Mouse (Mus musculus): ENCODE measurements around the gene Plpp1. TPM values are rescaled to one million over a fixed set of nuclear protein-coding genes. Genes with fewer than 3 reads are reported as not detected.

Plpp1 gene
- 66.6 and 70.9 TPM in 2 replicates for polyA plus RNA-seq (2015; fragmentation: Nextera tagmentation; extraction: Ambion mirVana)

GRCm38 (mm10) chr13:112800597-112801380, at the start of gene Plpp1:
Gene Plpp1, plus strand, starts transcription at chr13:112800792.
- H3K4me2 ChIP-seq = peak within 1 kb of the TSS; percentile 83
- H3K27ac ChIP-seq (replicated peaks) = peak within 1 kb of the TSS; percentile 98
- peaks cover 3% of the 10 kb centered on the region; the same call in 1 of the 2 replicates for H3K36me3 ChIP-seq
- peaks cover 23% of the 10 kb centered on the region for H3K4me1 ChIP-seq (replicated peaks)
- no peaks in the 10 kb centered on the region for H3K9me3 ChIP-seq
- peak within 1 kb of the TSS; percentile 86 for H3K4me3 ChIP-seq
- WGBS = under 1% methylated on average over 82 of the region's 83 CpGs
- peak within 1 kb of the TSS; percentile 99 for H3K9ac ChIP-seq
- ATAC-seq (ENCODE audit: low FRiP score, low read depth) = peak; percentile 97
- H3K27me3 ChIP-seq = no peaks in the 10 kb centered on the region

GRCm38 (mm10) chr13:112751454-112752308, 48.9 kb upstream of the Plpp1 start:
- peak overlapping the region; percentile 42 for H3K4me2 ChIP-seq
- ATAC-seq (ENCODE audit: low FRiP score, low read depth) = no peak
- H3K4me1 ChIP-seq (replicated peaks) = peaks cover 13% of the 10 kb centered on the region
- H3K4me3 ChIP-seq = no peak overlapping the region
- no peaks in the 10 kb centered on the region for H3K9me3 ChIP-seq
- WGBS = 36% methylated on average over 18 of the region's 18 CpGs
- H3K27me3 ChIP-seq = no peaks in the 10 kb centered on the region
- peak overlapping the region; percentile 31; the same call in 1 of the 2 replicates for H3K27ac ChIP-seq (replicated peaks)
- no peaks in the 10 kb centered on the region for H3K36me3 ChIP-seq
- no peak overlapping the region for H3K9ac ChIP-seq

- H3K9ac ChIP-seq = no peak overlapping the region
- no peaks in the 10 kb centered on the region for H3K36me3 ChIP-seq
- no peak overlapping the region for H3K4me2 ChIP-seq
- H3K4me3 ChIP-seq = no peak overlapping the region
- ATAC-seq (ENCODE audit: low FRiP score, low read depth) = no peak
- H3K27me3 ChIP-seq = no peaks in the 10 kb centered on the region
- no peaks in the 10 kb centered on the region for H3K9me3 ChIP-seq
- WGBS = 73% methylated on average over 11 of the region's 11 CpGs
- peak overlapping the region; percentile 31; the same call in 1 of the 2 replicates for H3K27ac ChIP-seq (replicated peaks)
- H3K4me1 ChIP-seq (replicated peaks) = peaks cover 13% of the 10 kb centered on the region
Observed at GRCm38 (mm10) chr13:112752309-112752975, 48.1 kb upstream of the Plpp1 start.

- 90% methylated on average over 9 of the region's 9 CpGs for WGBS
- no peak overlapping the region for H3K27ac ChIP-seq (replicated peaks)
- H3K4me3 ChIP-seq = no peak overlapping the region
- no peak for ATAC-seq (ENCODE audit: low FRiP score, low read depth)
- H3K9me3 ChIP-seq = no peaks in the 10 kb centered on the region
- H3K4me1 ChIP-seq (replicated peaks) = peaks cover 13% of the 10 kb centered on the region
- H3K36me3 ChIP-seq = no peaks in the 10 kb centered on the region
- no peak overlapping the region for H3K9ac ChIP-seq
- no peaks in the 10 kb centered on the region for H3K27me3 ChIP-seq
- no peak overlapping the region for H3K4me2 ChIP-seq
Observed at GRCm38 (mm10) chr13:112753522-112753921, 47.1 kb upstream of the Plpp1 start.

- Histone ChIP-seq H3K4me2 (no peak overlapping the region), H3K9ac (no peak overlapping the region), H3K9me3 (no peaks in the 10 kb centered on the region), H3K4me3 (no peak overlapping the region), H3K27ac (replicated peaks) (no peak overlapping the region), H3K4me1 (replicated peaks) (peaks cover 13% of the 10 kb centered on the region), H3K36me3 (no peaks in the 10 kb centered on the region), H3K27me3 (no peaks in the 10 kb centered on the region)
- no peak; the same call in 1 of the 2 replicates for ATAC-seq (ENCODE audit: low FRiP score, low read depth)
- whole genome bisulfite sequencing = 43% methylated on average over 4 of the region's 4 CpGs
Observed at GRCm38 (mm10) chr13:112754871-112755270, 45.7 kb upstream of the Plpp1 start.

- Histone ChIP-seq H3K36me3 (no peaks in the 10 kb centered on the region), H3K4me3 (no peak overlapping the region), H3K9me3 (no peaks in the 10 kb centered on the region), H3K4me1 (replicated peaks) (peaks cover 13% of the 10 kb centered on the region), H3K4me2 (peak overlapping the region; percentile 29), H3K27me3 (no peaks in the 10 kb centered on the region), H3K27ac (replicated peaks) (peak overlapping the region; percentile 64), H3K9ac (no peak overlapping the region)
- WGBS = 40% methylated on average over 11 of the region's 11 CpGs
- peak; percentile 47 for ATAC-seq (ENCODE audit: low FRiP score, low read depth)
Observed at GRCm38 (mm10) chr13:112755507-112756010, 45.0 kb upstream of the Plpp1 start.

GRCm38 (mm10) chr13:112757395-112757794, 43.2 kb upstream of the Plpp1 start:
- Histone ChIP-seq H3K9ac (no peak overlapping the region), H3K4me3 (no peak overlapping the region), H3K9me3 (no peaks in the 10 kb centered on the region), H3K4me1 (replicated peaks) (peaks cover 5% of the 10 kb centered on the region; the same call in 1 of the 2 replicates), H3K27ac (replicated peaks) (no peak overlapping the region), H3K36me3 (no peaks in the 10 kb centered on the region), H3K27me3 (no peaks in the 10 kb centered on the region), H3K4me2 (no peak overlapping the region)
- WGBS = 89% methylated on average over 9 of the region's 9 CpGs
- ATAC-seq (ENCODE audit: low FRiP score, low read depth) = no peak

- no peaks in the 10 kb centered on the region for H3K9me3 ChIP-seq
- H3K36me3 ChIP-seq = no peaks in the 10 kb centered on the region
- no peaks in the 10 kb centered on the region for H3K27me3 ChIP-seq
- no peak overlapping the region for H3K4me3 ChIP-seq
- peaks cover 5% of the 10 kb centered on the region; the same call in 1 of the 2 replicates for H3K4me1 ChIP-seq (replicated peaks)
- 83% methylated on average over 6 of the region's 6 CpGs for WGBS
- no peak overlapping the region for H3K27ac ChIP-seq (replicated peaks)
- ATAC-seq (ENCODE audit: low FRiP score, low read depth) = no peak
- H3K9ac ChIP-seq = no peak overlapping the region
- no peak overlapping the region for H3K4me2 ChIP-seq
Observed at GRCm38 (mm10) chr13:112758546-112759090, 42.0 kb upstream of the Plpp1 start.

GRCm38 (mm10) chr13:112759364-112759763, 41.2 kb upstream of the Plpp1 start:
- Histone ChIP-seq H3K27me3 (no peaks in the 10 kb centered on the region), H3K36me3 (no peaks in the 10 kb centered on the region), H3K4me1 (replicated peaks) (peaks cover 7% of the 10 kb centered on the region; the same call in 1 of the 2 replicates), H3K27ac (replicated peaks) (no peak overlapping the region), H3K4me3 (no peak overlapping the region), H3K4me2 (no peak overlapping the region), H3K9me3 (no peaks in the 10 kb centered on the region), H3K9ac (no peak overlapping the region)
- no peak for ATAC-seq (ENCODE audit: low FRiP score, low read depth)
- 83% methylated on average over 9 of the region's 9 CpGs for WGBS

- Histone ChIP-seq H3K27me3 (no peaks in the 10 kb centered on the region), H3K36me3 (no peaks in the 10 kb centered on the region), H3K4me3 (no peak overlapping the region), H3K4me1 (replicated peaks) (peaks cover 8% of the 10 kb centered on the region; the same call in 1 of the 2 replicates), H3K27ac (replicated peaks) (no peak overlapping the region), H3K9me3 (no peaks in the 10 kb centered on the region), H3K9ac (no peak overlapping the region), H3K4me2 (no peak overlapping the region)
- WGBS = 81% methylated on average over 15 of the region's 15 CpGs
- ATAC-seq (ENCODE audit: low FRiP score, low read depth) = no peak
Observed at GRCm38 (mm10) chr13:112759777-112760537, 40.6 kb upstream of the Plpp1 start.

GRCm38 (mm10) chr13:112760538-112760881, 40.1 kb upstream of the Plpp1 start:
- Histone ChIP-seq H3K9me3 (no peaks in the 10 kb centered on the region), H3K9ac (no peak overlapping the region), H3K27me3 (no peaks in the 10 kb centered on the region), H3K36me3 (no peaks in the 10 kb centered on the region), H3K27ac (replicated peaks) (no peak overlapping the region), H3K4me2 (no peak overlapping the region), H3K4me3 (no peak overlapping the region), H3K4me1 (replicated peaks) (peaks cover 8% of the 10 kb centered on the region; the same call in 1 of the 2 replicates)
- 52% methylated on average over 1 of the region's 1 CpGs for WGBS
- ATAC-seq (ENCODE audit: low FRiP score, low read depth) = no peak

Measured in hindbrain, embryonic 15.5 days (tissue).